Mouse (Mus musculus) heart, postnatal 10 days (tissue): ENCODE measurements around the gene Susd2. TPM values are rescaled to one million over a fixed set of nuclear protein-coding genes. Genes with fewer than 3 reads are reported as not detected.

Source experiments
- DNase-seq, 2 experiments: peaks; one replicate each; pipeline ENCODE4 v3.0.0; 2021
- intact Hi-C: fragments of 180-260 bp; cut with DNase I; formaldehyde crosslinking; loops from one replicate; pipeline ENCODE4 v1.15.1; 2025
- total RNA-seq, 2 experiments: library from RNA; stranded (reverse); gene quantifications; 2 replicates each; pipeline ENCODE4 v1.2.3; 2021

The Susd2 gene
- total RNA-seq, 2 experiments from 2014 or later: 2.8 to 3.4 TPM

- no peak for DNase-seq
- intact Hi-C loops: no loop called here
These were observed 13.4 kb upstream of the Susd2 start for GRCm38 (mm10) chr10:75657165-75657564.

GRCm38 (mm10) chr10:75654053-75654452 lies 10.2 kb upstream of the Susd2 start:
- intact Hi-C loops: no loop called here
- DNase-seq: no peak

GRCm38 (mm10) chr10:75651381-75652068 lies 7.7 kb upstream of the Susd2 start:
- DNase-seq: no peak
- intact Hi-C loops: no loop called here

DNA sequence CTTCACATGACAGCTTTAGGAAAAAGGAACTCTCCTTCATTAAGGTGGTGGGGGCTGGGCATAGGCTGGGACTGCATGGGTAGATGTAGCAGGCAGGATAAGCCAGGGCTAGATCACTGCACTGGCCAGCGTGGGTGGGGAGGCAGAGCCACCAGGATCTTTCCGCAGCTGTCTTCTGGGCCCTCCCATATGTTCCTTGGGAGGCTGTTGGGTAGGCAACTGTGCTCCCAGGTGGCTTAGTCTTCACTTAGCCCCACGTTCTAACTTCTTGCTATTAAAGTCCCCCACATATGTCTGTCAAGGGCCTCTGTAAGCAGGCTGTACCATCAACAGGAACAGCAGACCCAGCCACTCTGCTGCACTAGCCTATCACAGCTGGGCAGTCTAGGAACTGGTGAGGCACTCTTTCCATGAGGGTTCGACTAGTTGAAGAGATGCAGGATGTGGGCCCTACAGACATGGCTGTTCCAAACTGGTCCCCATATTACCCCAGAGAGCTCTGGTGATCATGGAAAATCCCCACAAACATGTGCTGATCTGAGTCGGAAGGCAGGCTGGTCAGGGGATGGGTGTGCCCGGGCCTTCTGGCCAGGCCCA lies 6.6 kb upstream of the Susd2 start:
- no peak for DNase-seq
- intact Hi-C loops: no loop called here

- DNase-seq: no peak
- intact Hi-C loops: no loop called here
These were observed 5.7 kb upstream of the Susd2 start for GRCm38 (mm10) chr10:75649406-75649995.

GRCm38 (mm10) chr10:75649001-75649400 lies 5.2 kb upstream of the Susd2 start:
- no peak for DNase-seq
- intact Hi-C loops: no loop called here

DNA sequence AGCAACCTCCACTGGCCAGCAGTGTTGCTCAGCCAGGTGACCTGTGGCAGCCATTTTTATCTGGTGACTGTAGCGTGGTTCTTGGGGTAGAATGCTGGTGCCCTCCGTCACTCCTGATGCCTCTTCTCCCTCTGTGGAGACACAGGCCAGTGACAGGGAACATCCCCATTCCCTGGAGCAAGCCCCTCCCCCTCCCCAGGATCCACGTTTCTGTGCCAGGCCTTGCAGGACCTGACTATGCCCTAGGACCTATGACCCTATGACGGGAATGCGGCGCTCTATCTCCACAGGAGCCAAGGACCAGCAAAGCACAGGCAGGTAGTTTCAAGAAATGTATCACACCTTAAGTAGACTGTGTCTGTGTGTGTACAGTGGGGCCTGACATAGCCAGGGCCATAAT lies 4.3 kb upstream of the Susd2 start:
- intact Hi-C loops: no loop called here
- no peak for DNase-seq

DNA sequence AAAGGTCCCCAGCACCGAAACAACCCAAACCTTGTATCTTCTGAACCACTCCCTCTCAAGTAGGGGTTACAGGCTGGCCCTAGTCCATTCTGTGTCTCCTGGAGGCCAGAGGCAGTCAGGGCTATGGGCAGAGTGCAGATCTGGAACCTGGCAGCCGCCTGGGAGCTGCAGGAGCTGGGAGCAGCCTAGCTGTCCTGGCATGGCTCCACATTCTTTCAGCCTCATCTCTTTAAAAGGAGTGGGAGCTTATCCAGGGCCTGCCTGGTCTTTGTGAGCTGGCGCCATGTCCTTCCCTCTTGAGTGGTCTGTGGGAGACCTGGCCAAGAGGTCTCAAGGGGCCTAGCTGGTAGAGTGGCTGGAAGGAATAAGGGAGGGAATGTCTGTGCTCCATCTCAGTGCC lies 3.6 kb upstream of the Susd2 start:
- DNase-seq: peak; percentile 82 to 87
- intact Hi-C loops: no loop called here

DNA sequence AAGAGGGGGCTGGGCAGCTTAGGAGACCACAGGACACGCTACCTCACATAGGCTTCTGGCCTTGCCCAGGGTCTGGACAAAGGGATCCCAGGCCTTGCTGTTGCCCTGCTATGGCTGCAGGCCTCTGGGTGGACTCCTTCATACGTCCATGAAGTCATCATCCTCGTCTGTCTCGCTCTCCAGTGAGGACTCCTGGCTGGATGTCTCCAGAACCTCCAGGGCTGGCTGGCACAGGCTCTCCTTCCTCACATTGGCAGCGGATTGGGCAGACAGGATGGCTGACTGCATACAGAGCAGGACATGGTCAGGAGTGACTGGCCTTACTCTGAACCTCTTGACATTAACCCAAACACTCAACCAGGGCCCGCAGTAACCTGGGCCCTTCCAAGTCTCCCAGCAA lies 2.6 kb upstream of the Susd2 start:
- DNase-seq: no peak
- intact Hi-C loops: no loop called here

- DNase-seq: no peak
- intact Hi-C loops: no loop called here
These were observed 1.8 kb upstream of the Susd2 start for GRCm38 (mm10) chr10:75645616-75646015.

GRCm38 (mm10) chr10:75642891-75643290 lies 917 bp downstream of the Susd2 start:
- intact Hi-C loops: loop anchor here (5.0 kb wide), 1 partner anchor 189 kb away; no protein-coding TSS in a partner anchor
- DNase-seq: no peak

- DNase-seq: no peak
- intact Hi-C loops: loop anchor here (5.0 kb wide), 1 partner anchor 190 kb away; no protein-coding TSS in a partner anchor
These were observed 1.4 kb downstream of the Susd2 start for GRCm38 (mm10) chr10:75642436-75642835.

- intact Hi-C loops: loop anchor here (5.0 kb wide), 1 partner anchor 191 kb away; no protein-coding TSS in a partner anchor
- no peak for DNase-seq
These were observed 2.0 kb downstream of the Susd2 start for GRCm38 (mm10) chr10:75641721-75642222.

GRCm38 (mm10) chr10:75637711-75638110 lies 6.1 kb downstream of the Susd2 start:
- intact Hi-C loops: loop anchor here (5.0 kb wide), 1 partner anchor 215 kb away; no protein-coding TSS in a partner anchor

DNA sequence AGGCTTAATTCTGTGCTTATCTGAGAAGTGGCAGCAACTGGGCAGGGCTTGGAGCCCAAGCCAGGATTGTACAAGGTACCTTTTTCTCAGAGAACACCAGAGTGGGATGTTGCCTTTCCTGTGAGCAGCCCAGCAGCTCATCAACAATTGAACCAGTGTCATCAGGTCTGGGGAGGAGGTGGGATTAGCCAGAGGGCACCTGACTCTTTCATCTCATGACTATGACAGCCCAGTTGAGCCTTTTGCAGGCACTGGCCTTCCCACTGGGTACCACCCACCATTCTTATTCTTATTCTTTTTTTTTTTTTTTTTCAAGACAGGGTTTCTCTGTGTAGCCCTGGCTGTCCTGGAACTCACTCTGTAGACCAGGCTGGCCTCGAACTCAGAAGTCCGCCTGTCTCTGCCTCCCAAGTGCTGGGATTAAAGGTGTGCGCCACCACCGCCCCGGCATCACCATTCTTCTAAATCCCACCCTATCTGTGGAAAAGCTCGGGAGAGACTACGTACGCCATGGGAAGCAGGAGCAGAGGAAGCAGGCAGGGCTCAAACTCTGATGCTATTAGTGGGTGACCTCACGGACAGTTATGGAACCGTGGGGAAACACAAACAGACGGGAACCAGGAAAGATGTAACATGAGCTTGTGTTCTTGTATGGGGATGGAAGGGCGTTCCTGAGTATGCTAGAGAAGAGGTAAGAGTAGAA lies 7.6 kb downstream of the Susd2 start:
- no peak for DNase-seq

More at GRCm38 (mm10) chr10:75637711-75638110, 6.1 kb downstream of the Susd2 start:
- DNase-seq: no peak

DNA sequence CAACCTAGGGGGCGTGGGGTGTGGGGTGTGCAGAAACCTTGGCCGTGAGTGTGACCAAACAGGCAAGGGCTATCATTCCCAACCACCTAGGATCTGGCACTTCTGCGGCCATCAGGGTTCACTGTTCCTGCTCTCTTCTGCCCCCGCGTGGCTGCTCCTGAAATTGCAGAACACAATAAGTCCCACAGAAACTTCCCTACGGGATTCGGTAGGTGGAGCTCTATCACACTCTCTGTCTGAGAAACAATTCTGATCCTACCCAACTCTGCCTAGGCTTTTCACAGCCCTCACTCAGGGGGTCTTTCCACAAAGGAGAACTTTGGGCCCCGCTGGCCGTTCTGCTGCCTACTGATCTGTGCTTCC lies 8.1 kb downstream of the Susd2 start:
- peak; percentile 91 to 95 for DNase-seq
- intact Hi-C loops: loop anchor here (1.0 to 5.0 kb wide), 3 partner anchors 49 to 217 kb away; no protein-coding TSS in a partner anchor

More for the DNA sequence above, 7.6 kb downstream of the Susd2 start:
- intact Hi-C loops: loop anchor here (5.0 kb wide), 1 partner anchor 216 kb away; no protein-coding TSS in a partner anchor

GRCm38 (mm10) chr10:75635019-75635692 lies 8.7 kb downstream of the Susd2 start:
- intact Hi-C loops: loop anchor here (1.0 to 5.0 kb wide), 3 partner anchors 49 to 217 kb away; no protein-coding TSS in a partner anchor
- DNase-seq: no peak

GRCm38 (mm10) chr10:75634610-75635009 lies 9.2 kb downstream of the Susd2 start:
- intact Hi-C loops: loop anchor here (1.0 to 5.0 kb wide), 3 partner anchors 48 to 218 kb away; no protein-coding TSS in a partner anchor
- no peak for DNase-seq

DNA sequence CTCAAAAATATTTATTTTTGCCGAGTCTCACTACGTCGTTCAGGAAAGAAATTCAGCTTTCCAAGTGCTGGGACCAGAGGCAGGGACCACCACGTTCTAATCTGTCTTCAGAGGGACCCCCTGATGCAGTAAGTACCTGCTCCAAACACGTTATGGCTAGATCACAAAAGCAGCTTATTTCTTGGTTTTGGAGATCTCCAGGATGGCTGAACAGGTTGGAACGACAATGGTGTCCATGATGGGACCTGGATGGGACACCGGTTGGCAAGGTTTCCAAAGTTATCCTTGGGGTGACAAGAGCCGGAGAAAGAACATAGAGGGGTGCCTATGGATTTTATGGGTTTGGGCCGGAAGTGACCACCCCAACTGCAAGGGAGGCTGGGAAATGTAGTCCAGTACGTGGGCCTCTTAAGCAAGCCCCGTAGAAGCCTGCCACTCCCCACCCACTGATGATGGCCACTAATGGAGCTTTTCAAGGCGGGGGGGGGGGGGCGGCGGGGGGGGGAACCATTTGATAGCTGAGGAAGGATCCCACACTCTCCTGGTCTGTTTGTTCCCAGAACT lies 10.2 kb downstream of the Susd2 start:
- no peak for DNase-seq
- intact Hi-C loops: loop anchor here (2.0 kb wide), 1 partner anchor 71 kb away; no protein-coding TSS in a partner anchor

- DNase-seq: peak; percentile 45 to 48
- intact Hi-C loops: no loop called here
These were observed 10.8 kb downstream of the Susd2 start for GRCm38 (mm10) chr10:75633048-75633447.
